20 mouse cellular contexts compared by ENCODE assay signal in the genomic region with DNA sequence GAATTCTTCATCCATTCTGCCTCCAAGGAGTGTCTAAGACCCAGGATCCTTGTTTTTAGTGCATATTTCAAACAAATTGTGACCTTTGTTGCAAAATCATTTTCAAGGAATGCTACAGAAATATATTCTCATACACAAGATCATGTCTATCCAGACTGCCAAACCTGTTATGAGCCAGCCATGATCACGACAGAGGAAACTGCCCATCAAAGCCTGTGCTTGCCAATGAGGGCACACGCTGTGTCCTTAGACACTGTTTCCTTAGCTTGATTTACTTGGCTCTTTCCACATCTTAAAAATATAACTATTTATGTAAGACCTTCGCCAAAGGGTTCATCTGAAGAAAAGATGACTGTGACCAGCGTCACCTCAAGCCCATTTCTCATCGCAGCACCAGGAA.
"Had no signal": no experiment of that assay in that cellular context is flagged by ENCODE, and none has a peak within 500 bp of the region (broad histone marks: within the 10 kb centered on the region; RNA-seq: fewer than 3 reads in every experiment).

No protein-coding gene starts in this region.

- ATAC-seq: liver, embryonic 12.5 days; midbrain, embryonic 13.5 days; midbrain, embryonic 16.5 days had no signal

- H3K36me3 ChIP-seq: limb, embryonic 12.5 days; limb, embryonic 15.5 days; liver, embryonic 12.5 days; liver, embryonic 15.5 days; lung, embryonic 15.5 days; midbrain, embryonic 10.5 days; midbrain, embryonic 13.5 days; neural tube, embryonic 13.5 days had no signal

- H3K27me3 ChIP-seq: limb, embryonic 12.5 days; limb, embryonic 15.5 days; liver, embryonic 12.5 days; liver, embryonic 15.5 days; lung, embryonic 15.5 days; megakaryocyte, embryonic 14.5 days; midbrain, embryonic 13.5 days; neural tube, embryonic 13.5 days had no signal

- H3K4me1 ChIP-seq: liver, embryonic 12.5 days; megakaryocyte, embryonic 14.5 days; midbrain, embryonic 13.5 days; neural tube, embryonic 13.5 days had no signal

- H3K9me3 ChIP-seq: limb, embryonic 15.5 days; liver, embryonic 15.5 days; lung, embryonic 15.5 days had no signal

- H3K4me2 ChIP-seq: limb, embryonic 12.5 days; limb, embryonic 15.5 days; liver, embryonic 12.5 days; liver, embryonic 15.5 days; lung, embryonic 15.5 days; midbrain, embryonic 13.5 days; neural tube, embryonic 13.5 days had no signal

- H3K9ac ChIP-seq: limb, embryonic 12.5 days; limb, embryonic 15.5 days; liver, embryonic 12.5 days; liver, embryonic 15.5 days; lung, embryonic 15.5 days; midbrain, embryonic 13.5 days; neural tube, embryonic 13.5 days had no signal

- H3K4me3 ChIP-seq: limb, embryonic 12.5 days; limb, embryonic 15.5 days; liver, embryonic 12.5 days; liver, embryonic 15.5 days; lung, embryonic 15.5 days; megakaryocyte, embryonic 14.5 days; midbrain, embryonic 10.5 days; midbrain, embryonic 13.5 days; myocyte; neural tube, embryonic 13.5 days had no signal

- DNase-seq: kidney, adult 18-20 months; kidney, adult 9 months; kidney, postnatal 10 days; left cerebral cortex, postnatal 4 days; lung, adult 18-20 months; lung, postnatal 10 days; lung, postnatal 36 days; thymus, adult 18-20 months; thymus, postnatal 36 days had no signal

- H3K27ac ChIP-seq: limb, embryonic 12.5 days; limb, embryonic 15.5 days; liver, embryonic 12.5 days; liver, embryonic 15.5 days; lung, embryonic 15.5 days; midbrain, embryonic 10.5 days; midbrain, embryonic 13.5 days; neural tube, embryonic 13.5 days had no signal
